Mouse (Mus musculus) ES-Bruce4 (cell line): ENCODE measurements around the gene Mfsd4b4. TPM values are rescaled to one million over a fixed set of nuclear protein-coding genes. Genes with fewer than 3 reads are reported as not detected.

Experiments used
- H3K27ac ChIP-seq: 2 replicates; pipeline ENCODE4 v1.5.1; 2012; ENCODE audit warnings: low read length, inconsistent platforms; ENCODE audit not compliant: insufficient read depth
- H3K27me3 ChIP-seq: 2 replicates; pipeline ENCODE4 v1.6.1; 2012; ENCODE audit warnings: mild to moderate bottlenecking, low read length, inconsistent platforms; ENCODE audit not compliant: control insufficient read depth, poor library complexity, insufficient read depth, severe bottlenecking
- H3K36me3 ChIP-seq: 2 replicates; pipeline ENCODE4 v1.6.1; 2012; ENCODE audit warnings: inconsistent platforms, mild to moderate bottlenecking, low read length, moderate library complexity; ENCODE audit not compliant: control insufficient read depth, poor library complexity, insufficient read depth, severe bottlenecking
- H3K4me1 ChIP-seq: one replicate; pipeline ENCODE4 v1.8.1; 2011; ENCODE audit warnings: low read length; ENCODE audit not compliant: control insufficient read depth, insufficient read depth
- H3K4me3 ChIP-seq: 2 replicates; pipeline ENCODE4 v1.5.1; 2011; ENCODE audit warnings: low read depth, mild to moderate bottlenecking, low read length
- H3K9ac ChIP-seq: 2 replicates; pipeline ENCODE4 v1.6.1; 2012; ENCODE audit warnings: low read depth, mild to moderate bottlenecking, inconsistent platforms; ENCODE audit not compliant: poor library complexity, severe bottlenecking
- H3K9me3 ChIP-seq: replicated peaks from 2 replicates; pipeline ENCODE4 v1.6.1; 2012; ENCODE audit warnings: mild to moderate bottlenecking, low read length, inconsistent platforms; ENCODE audit not compliant: control insufficient read depth, poor library complexity, insufficient read depth, severe bottlenecking
- CTCF ChIP-seq: IDR thresholded peaks from one replicate; pipeline ENCODE4 v1.8.1; 2011; ENCODE audit warnings: low read depth, low read length
- EP300 ChIP-seq: IDR thresholded peaks from 2 replicates; pipeline ENCODE4 v1.6.1; 2011; ENCODE audit warnings: low read depth, low read length; ENCODE audit not compliant: insufficient read depth
- POLR2A ChIP-seq: IDR thresholded peaks from one replicate; pipeline ENCODE4 v1.8.1; 2011; ENCODE audit warnings: low read length; ENCODE audit not compliant: insufficient read depth
- polyA plus RNA-seq: library from polyadenylated mRNA; stranded (reverse); fragments of >200 nt; gene quantifications from 2 replicates; pipeline ENCODE4 v1.2.4, GENCODE M21; 2011; ENCODE audit warnings: low read depth; ENCODE audit not compliant: missing spikeins, insufficient read depth, insufficient read length

Gene Mfsd4b4
- polyA plus RNA-seq, 1 experiment: 5.9 TPM

DNA sequence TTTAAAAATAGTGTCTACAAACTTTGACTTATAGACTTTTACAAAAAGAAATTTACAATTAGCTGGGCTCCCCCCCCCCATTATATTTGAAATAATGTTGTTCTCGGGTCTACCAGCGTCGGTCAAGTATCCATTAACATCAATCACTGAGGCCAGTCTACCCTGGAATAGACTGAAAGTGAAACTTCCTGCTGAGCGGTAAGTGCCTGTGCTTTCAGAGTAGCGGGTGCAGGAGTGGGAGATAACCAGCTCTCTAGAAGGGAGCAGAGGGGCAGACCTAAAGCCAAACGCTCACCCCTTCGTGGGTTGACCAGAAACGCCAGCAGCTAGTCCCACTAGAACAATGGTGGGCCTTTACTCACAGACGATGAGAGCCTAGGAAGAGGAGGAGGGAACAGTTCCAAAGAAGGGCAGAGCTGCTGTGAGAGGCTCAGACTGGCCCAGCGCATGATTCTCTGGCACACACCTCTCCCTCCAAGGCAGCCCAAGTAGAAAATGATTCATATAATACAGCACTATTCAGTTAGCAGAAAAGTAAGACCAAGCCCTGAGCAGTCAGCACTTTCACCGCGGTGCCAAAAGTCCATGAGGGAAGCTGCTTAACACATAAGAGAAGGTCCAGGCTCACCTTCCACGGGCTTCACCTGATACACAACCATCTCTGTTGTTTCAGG lies 9.9 kb upstream of the Mfsd4b4 start:
- no peak overlapping the region for H3K27ac ChIP-seq
- H3K9me3 ChIP-seq: no peaks in the 10 kb centered on the region
- TF ChIP-seq POLR2A: no peak
- TF ChIP-seq EP300: no peak
- no peak for TF ChIP-seq CTCF
- no peak overlapping the region for H3K9ac ChIP-seq
- H3K4me3 ChIP-seq: no peak overlapping the region
- H3K36me3 ChIP-seq: no peaks in the 10 kb centered on the region
- H3K27me3 ChIP-seq: no peaks in the 10 kb centered on the region
- no peaks in the 10 kb centered on the region for H3K4me1 ChIP-seq

DNA sequence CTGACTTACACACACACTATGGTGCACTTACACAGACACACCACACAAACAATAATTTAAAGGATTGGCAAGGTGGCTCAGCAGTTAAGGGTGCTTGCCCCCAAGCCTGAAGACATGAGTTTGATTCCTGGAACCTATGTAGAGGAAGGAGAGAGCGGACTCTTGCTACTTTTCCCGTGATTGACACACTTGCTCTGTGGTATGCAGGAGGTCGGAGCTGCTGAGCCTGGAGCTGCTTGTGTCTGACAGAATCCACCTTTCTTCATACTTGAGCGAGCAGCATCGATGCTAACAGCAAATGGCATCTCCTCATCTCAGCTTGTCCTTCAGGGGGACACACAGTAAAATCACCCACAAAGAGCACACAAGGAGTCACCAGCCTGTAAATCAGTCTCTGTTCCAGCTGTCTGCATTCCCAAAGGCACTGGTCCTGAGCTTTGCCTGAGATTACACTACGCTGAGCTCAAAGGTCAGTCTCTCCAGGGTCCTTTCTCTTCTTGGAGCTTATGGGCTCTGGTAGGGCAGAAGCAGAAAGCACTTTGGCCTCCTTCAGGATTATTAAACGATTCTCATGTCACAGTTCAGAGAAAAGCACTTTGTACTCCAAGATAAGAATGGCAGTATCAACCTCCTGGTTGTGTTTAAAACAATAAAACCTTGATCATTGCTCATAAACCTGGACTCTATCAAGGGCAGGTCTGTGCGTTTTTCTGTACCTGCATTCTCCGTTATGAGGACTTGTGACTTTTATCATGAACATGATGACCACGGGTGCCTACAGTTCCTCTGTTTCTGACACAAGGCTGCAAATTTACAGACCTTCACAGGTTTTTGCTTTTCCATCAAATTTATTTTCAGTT lies 8.0 kb upstream of the Mfsd4b4 start:
- H3K9ac ChIP-seq: no peak overlapping the region
- no peaks in the 10 kb centered on the region for H3K27me3 ChIP-seq
- no peak for TF ChIP-seq POLR2A
- no peak for TF ChIP-seq EP300
- H3K9me3 ChIP-seq: no peaks in the 10 kb centered on the region
- H3K4me3 ChIP-seq: no peak overlapping the region
- H3K4me1 ChIP-seq: no peaks in the 10 kb centered on the region
- no peak overlapping the region for H3K27ac ChIP-seq
- H3K36me3 ChIP-seq: no peaks in the 10 kb centered on the region

DNA sequence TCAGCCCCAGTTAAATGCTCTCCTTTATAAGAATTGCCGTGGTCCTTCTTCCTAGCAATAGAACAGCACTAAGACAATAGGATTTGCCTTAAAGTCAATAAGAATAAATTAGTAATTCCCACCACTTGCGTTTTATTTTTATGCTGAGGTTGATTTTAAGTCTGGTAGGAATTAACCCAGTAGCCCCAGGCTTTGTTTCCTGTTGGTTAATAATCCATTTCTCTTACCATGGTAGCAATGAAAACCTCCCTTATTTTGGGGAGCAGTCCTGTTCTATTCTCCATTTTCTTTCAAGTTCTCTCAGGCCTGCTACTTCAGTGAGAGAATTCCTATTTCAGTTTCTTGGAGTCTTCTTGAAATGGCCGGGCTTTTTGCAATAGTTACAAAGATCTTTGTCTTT lies 5.2 kb upstream of the Mfsd4b4 start:
- Histone ChIP-seq H3K9ac (no peak overlapping the region), H3K4me3 (no peak overlapping the region), H3K27me3 (no peaks in the 10 kb centered on the region), H3K4me1 (no peaks in the 10 kb centered on the region), H3K9me3 (0 out of 2 replicates have a peak, but pooled peaks cover 2% of the 10 kb centered on the region), H3K27ac (no peak overlapping the region), H3K36me3 (no peaks in the 10 kb centered on the region)
- TF ChIP-seq CTCF: no peak
- TF ChIP-seq POLR2A: no peak
- no peak for TF ChIP-seq EP300

DNA sequence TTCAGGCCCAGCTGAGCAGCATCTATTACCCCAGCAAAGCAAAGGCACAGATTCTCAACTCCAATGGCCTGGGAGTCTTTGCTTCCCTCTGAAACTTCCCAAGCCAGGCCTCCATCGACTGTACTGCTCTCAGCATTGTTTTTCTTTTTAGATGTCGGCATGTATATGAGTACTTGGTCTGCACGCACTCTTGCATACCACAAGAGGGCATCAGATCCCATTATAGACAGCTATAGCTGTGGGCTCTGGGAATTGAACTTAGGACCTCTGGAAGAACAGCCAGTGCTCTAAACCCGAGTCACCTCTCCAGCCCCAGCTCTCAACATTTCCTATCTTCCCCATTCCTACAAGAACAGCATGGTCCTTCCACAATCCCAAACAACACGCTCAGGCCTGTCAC lies 2.5 kb downstream of the Mfsd4b4 start:
- Histone ChIP-seq H3K36me3 (no peaks in the 10 kb centered on the region), H3K4me3 (no peak overlapping the region), H3K9ac (no peak overlapping the region), H3K27me3 (no peaks in the 10 kb centered on the region), H3K4me1 (no peaks in the 10 kb centered on the region), H3K27ac (no peak overlapping the region), H3K9me3 (0 out of 2 replicates have a peak, but pooled peaks cover 2% of the 10 kb centered on the region)
- TF ChIP-seq CTCF (peak; percentile 9), POLR2A (no peak)

DNA sequence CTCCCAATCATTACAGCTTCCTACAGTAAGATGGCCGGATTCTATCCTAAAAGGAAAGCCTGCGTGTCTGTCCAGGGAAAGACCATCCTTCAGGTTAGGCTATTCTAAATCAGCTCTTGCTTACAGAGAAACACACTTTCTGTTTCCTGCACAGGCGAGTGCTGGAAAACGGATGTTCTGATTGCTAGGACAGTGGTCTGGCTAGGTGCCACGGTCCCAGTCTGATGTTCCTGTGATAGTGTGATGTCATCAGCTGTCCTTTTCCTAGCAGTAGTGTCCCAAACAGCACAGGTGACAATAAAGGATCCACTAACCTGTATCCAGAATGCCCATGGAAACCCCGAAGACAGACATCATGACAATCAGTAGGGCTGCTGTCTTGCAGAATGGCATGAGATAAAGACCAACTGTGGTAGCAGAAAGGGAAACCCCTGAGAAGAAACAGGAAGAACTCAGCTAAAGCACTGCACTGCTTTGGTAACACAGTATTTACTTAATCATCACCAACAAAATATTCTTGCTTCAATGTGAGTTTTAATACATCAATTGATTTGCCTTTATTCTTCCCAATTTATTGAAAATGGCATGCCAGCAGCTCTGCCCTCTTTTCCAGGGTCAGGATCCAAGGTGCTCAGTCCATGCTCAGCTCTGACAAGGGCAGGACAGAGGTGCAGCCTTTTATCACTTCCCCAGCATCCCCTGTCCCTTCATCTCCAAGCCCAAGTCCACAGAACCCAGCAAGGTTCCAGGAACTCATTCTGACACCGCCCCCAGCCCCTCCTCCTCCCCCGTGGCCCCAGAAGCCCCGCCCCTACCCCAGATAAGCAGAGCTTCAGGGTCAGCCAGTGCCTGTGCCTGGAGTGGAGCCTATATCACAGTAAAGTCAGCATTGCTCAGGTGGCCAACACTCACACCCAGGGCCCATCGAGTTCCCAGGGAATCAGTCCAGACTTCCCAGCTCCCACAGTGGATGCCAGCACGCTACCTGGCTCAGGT lies 5.0 kb downstream of the Mfsd4b4 start:
- no peaks in the 10 kb centered on the region for H3K27me3 ChIP-seq
- no peak overlapping the region for H3K27ac ChIP-seq
- no peak overlapping the region for H3K9ac ChIP-seq
- H3K4me3 ChIP-seq: no peak overlapping the region
- H3K9me3 ChIP-seq: no peaks in the 10 kb centered on the region
- TF ChIP-seq POLR2A (no peak), CTCF (no peak), EP300 (no peak)
- no peaks in the 10 kb centered on the region for H3K4me1 ChIP-seq
- no peaks in the 10 kb centered on the region for H3K36me3 ChIP-seq
